Mouse (Mus musculus) left cerebral cortex, adult 9 months (tissue): ENCODE results near the gene Msl2.

Source experiments
- DNase-seq, 2 experiments: peaks; one replicate each; pipeline ENCODE4 v3.0.0; 2022; ENCODE audit warnings: low spot score in 2 of 2

Gene Msl2

GRCm38 (mm10) chr9:101073987-101074331, at the start of gene Msl2:
Gene Msl2, plus strand, starts transcription at chr9:101074101.
- no peak for DNase-seq

GRCm38 (mm10) chr9:101033761-101034447, 40.0 kb upstream of the Msl2 start:
- DNase-seq = peak in 1 of 2 experiments; percentile 9

- peak; percentile 87 to 98 for DNase-seq
Observed at GRCm38 (mm10) chr9:101034448-101035098, 39.3 kb upstream of the Msl2 start, which contains the start of gene Pccb. Gene Pccb, minus strand, starts transcription at chr9:101034898.

- DNase-seq = no peak
Observed at GRCm38 (mm10) chr9:101035836-101036596, 37.9 kb upstream of the Msl2 start.

GRCm38 (mm10) chr9:101036876-101037275, 37.0 kb upstream of the Msl2 start:
- DNase-seq = no peak

- DNase-seq = no peak
Observed at GRCm38 (mm10) chr9:101037396-101037795, 36.5 kb upstream of the Msl2 start.

GRCm38 (mm10) chr9:101038634-101039033, 35.3 kb upstream of the Msl2 start:
- DNase-seq = no peak

- DNase-seq = no peak
Observed at GRCm38 (mm10) chr9:101041508-101041907, 32.4 kb upstream of the Msl2 start.

GRCm38 (mm10) chr9:101042249-101042648, 31.7 kb upstream of the Msl2 start:
- DNase-seq = no peak

- no peak for DNase-seq
Observed at GRCm38 (mm10) chr9:101045710-101046338, 28.1 kb upstream of the Msl2 start.

GRCm38 (mm10) chr9:101052007-101052406, 21.9 kb upstream of the Msl2 start:
- no peak for DNase-seq

- no peak for DNase-seq
Observed at GRCm38 (mm10) chr9:101052691-101053090, 21.2 kb upstream of the Msl2 start.

- DNase-seq = no peak
Observed at GRCm38 (mm10) chr9:101053279-101053678, 20.6 kb upstream of the Msl2 start.

GRCm38 (mm10) chr9:101057156-101057555, 16.7 kb upstream of the Msl2 start:
- DNase-seq = no peak

- no peak for DNase-seq
Observed at GRCm38 (mm10) chr9:101061035-101061434, 12.9 kb upstream of the Msl2 start.

- DNase-seq = no peak
Observed at GRCm38 (mm10) chr9:101062253-101062780, 11.6 kb upstream of the Msl2 start.

GRCm38 (mm10) chr9:101065076-101065602, 8.8 kb upstream of the Msl2 start:
- DNase-seq = peak in 1 of 2 experiments; percentile 10

- DNase-seq = no peak
Observed at GRCm38 (mm10) chr9:101069781-101070180, 4.1 kb upstream of the Msl2 start.

- DNase-seq = no peak
Observed at GRCm38 (mm10) chr9:101072506-101072905, 1.4 kb upstream of the Msl2 start.

GRCm38 (mm10) chr9:101073041-101073986, 587 bp upstream of the Msl2 start:
- peak; percentile 97 to 98 for DNase-seq
